Comparison of ENCODE assay signal across 18 mouse cellular contexts in the genomic region with DNA sequence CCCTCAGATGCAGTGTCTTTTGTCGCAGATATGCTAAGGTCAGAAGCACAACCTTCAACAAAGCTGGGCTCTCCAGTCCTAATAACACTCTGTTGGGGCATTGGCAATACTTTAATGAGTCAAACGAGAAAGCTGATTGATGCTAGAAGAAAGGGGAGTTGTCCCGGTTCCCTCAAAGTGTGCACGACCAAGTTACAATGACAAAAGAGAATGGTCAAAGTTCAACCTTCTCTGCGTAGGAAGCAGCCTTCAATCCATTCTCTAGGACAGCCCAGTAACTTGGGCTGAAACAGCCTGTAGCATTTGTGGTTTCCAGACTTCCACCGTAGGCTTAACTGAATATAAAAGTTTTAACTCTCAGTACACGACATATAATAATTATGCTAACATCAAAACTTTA. TPM values are rescaled to one million over a fixed set of nuclear protein-coding genes. Genes with fewer than 3 reads are reported as not detected.
"Had no signal": no experiment of that assay in that cellular context is flagged by ENCODE, and none has a peak within 500 bp of the region (broad histone marks: within the 10 kb centered on the region; RNA-seq: fewer than 3 reads in every experiment).

No protein-coding gene starts in this region.

- H3K36me3 ChIP-seq: lung, embryonic 15.5 days; midbrain, embryonic 15.5 days; neural tube, embryonic 12.5 days had no signal

- H3K9me3 ChIP-seq: lung, embryonic 15.5 days; midbrain, embryonic 13.5 days; midbrain, embryonic 15.5 days; neural tube, embryonic 12.5 days had no signal

- H3K9ac ChIP-seq: liver, postnatal 0 days; lung, embryonic 15.5 days; midbrain, embryonic 13.5 days; midbrain, embryonic 15.5 days; neural tube, embryonic 12.5 days had no signal

- H3K4me2 ChIP-seq: lung, embryonic 15.5 days; midbrain, embryonic 11.5 days; midbrain, embryonic 13.5 days; midbrain, embryonic 15.5 days; neural tube, embryonic 12.5 days had no signal

- H3K4me3 ChIP-seq: lung, embryonic 15.5 days; megakaryocyte, embryonic 14.5 days; midbrain, embryonic 13.5 days; midbrain, embryonic 15.5 days; neural tube, embryonic 12.5 days had no signal

- ATAC-seq: liver, postnatal 0 days; lung, postnatal 0 days; midbrain, embryonic 13.5 days; midbrain, embryonic 15.5 days had no signal

- H3K4me1 ChIP-seq: lung, embryonic 15.5 days; megakaryocyte, embryonic 14.5 days had no signal

- H3K27ac ChIP-seq: lung, embryonic 15.5 days; macrophage; midbrain, embryonic 13.5 days; midbrain, embryonic 15.5 days; neural tube, embryonic 12.5 days had no signal

- H3K27me3 ChIP-seq: lung, embryonic 15.5 days; megakaryocyte, embryonic 14.5 days; midbrain, embryonic 13.5 days; midbrain, embryonic 15.5 days; neural tube, embryonic 12.5 days had no signal

- DNase-seq: liver, postnatal 0 days; lung, adult 2 months; lung, postnatal 14 days; lung, postnatal 36 days; right cerebral cortex, postnatal 25 days; right cerebral cortex, postnatal 4 days; spleen, adult 18-20 months; thymus, adult 2 months; thymus, postnatal 25 days; thymus, postnatal 4 days had no signal

RNA-seq across cellular contexts. Expression of a gene that starts 43.8 kb away (rescaled TPM):
- polyA plus RNA-seq: macrophage had no signal
